Mouse (Mus musculus) kidney, adult 2 months (tissue): ENCODE data around the gene Zfp668.

Experiments
- CTCF ChIP-seq: fragments of 200-500 bp; conservative IDR thresholded peaks from 2 replicates; pipeline ENCODE4 v1.5.1; 2011; ENCODE audit warnings: low read depth, mild to moderate bottlenecking, control low read depth, low read length, moderate library complexity, mixed read lengths; ENCODE audit not compliant: insufficient read depth, insufficient read length
- POLR2A ChIP-seq: fragments of 200-500 bp; IDR thresholded peaks from one replicate; pipeline ENCODE4 v1.6.1; 2011; ENCODE audit warnings: low read depth, low read length, control low read depth

DNA sequence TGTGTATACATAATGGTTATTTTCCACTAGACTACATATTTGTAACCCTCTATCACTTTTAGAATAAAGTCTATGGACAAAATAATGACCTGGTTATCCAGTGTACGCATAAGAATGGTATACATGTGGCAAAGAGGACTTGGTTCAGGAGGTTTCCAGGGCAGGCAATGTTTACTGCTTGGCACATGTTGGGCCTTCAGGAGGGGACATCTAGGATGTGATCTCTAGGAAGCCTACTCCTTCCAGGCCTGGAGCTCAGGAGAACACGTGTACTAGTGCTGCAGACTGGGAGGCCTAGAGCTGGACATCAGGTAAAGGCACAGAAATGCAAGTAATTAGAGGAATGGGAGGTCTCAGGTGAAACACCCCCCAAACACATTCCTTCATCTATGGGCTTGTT is 41.1 kb downstream of the Zfp668 start:
- TF ChIP-seq POLR2A (no peak), CTCF (no peak)
